Mouse (Mus musculus): Measurements from ENCODE around the gene Cox7a2l.

The Cox7a2l gene

DNA sequence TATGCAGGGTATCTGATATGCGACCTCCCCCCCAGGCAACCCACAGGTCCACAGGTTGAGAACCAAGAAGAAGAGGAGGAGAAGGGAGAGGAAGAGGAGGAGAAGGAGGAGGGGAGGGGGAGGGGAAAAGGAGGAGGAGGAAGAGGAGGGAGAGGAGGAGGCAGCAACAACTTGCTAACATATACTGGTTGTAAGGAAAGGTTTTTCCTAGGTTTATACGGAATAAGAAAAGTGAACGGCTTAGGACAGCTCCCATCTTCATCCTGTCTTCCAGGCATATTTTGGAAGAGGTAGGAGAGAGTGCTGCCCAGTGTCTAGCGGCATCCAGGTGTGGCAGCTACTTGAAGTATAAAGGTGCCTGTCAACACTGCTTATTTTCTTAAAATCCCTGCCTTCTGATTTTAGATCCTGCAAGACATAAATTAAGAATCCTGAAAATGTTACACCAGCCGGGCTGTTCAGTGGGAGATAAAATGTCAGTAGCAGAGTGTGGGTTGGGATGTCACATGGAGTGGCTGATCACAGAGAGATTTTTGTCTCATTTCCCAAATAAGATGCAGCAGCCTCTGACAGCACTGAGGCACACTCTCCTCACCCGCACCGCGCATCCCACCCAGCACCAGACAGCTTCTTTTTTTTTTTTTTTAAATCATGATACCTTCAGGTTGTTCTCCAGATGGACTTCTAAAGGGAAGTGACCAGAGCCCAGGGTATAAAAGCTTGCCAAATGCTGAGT is at the start of gene Cox7a2l:
Gene Cox7a2l (minus strand): TSS at position 51 of the 736 bp plus-strand sequence.
- DNase-seq (ENCODE audit: low read depth) = no peak

- no peak for DNase-seq (ENCODE audit: low read depth)
Observed at GRCm38 (mm10) chr17:83565506-83565905, 48.4 kb upstream of the Cox7a2l start.

DNA sequence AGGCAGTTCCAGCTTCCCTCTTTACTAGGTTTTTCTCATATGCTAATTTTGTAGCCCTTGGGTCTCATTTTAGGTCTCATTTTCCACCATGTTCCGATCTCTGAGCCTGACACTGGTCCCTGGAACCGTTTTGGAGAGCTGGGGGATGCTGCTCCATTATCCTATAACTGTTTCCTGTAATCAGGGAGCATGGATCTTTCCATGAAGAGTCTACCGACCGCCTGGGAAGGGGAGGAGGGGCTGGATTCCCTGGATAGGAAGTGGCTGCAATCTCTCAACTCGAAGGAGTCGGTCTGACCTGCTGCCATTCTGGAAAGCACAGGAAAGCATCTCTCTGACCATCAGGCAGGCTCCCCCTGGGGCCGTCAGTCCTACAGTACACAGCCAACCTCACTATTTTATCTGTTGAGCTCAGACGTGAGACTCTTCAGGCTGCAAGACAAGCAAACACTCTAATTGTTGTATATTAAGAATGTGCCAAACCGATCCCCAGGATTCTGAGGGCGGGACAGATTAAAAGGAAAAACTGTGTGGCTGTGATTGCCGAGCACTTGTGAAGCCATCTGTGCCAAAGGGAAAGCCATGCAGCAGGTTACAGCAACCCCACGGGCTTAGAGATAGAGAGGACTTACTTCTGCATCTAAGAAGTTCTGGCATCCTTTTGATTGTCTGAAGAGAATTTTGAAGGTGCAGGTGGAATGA is 47.1 kb upstream of the Cox7a2l start:
- DNase-seq (ENCODE audit: low read depth) = no peak

DNA sequence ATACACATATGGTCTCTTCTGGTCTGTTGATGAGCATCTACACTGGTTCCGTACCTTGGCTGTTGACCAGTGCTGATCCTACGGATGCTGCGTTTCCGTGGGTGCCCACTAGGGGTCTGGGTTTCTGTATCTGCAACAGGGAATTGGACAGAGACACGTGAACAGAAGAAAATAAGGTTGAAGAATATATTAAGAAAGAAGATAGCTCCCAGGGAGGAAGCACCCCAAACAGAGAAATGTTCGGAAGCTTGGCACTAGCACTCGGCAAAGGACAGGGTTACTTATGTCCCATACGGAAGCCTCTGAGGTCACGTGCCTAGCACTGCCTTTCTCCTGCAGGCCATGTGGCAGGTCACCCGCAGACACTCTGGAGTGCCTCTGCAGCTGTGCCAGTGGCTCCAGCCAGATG is 46.6 kb upstream of the Cox7a2l start:
- no peak for DNase-seq (ENCODE audit: low read depth)

DNA sequence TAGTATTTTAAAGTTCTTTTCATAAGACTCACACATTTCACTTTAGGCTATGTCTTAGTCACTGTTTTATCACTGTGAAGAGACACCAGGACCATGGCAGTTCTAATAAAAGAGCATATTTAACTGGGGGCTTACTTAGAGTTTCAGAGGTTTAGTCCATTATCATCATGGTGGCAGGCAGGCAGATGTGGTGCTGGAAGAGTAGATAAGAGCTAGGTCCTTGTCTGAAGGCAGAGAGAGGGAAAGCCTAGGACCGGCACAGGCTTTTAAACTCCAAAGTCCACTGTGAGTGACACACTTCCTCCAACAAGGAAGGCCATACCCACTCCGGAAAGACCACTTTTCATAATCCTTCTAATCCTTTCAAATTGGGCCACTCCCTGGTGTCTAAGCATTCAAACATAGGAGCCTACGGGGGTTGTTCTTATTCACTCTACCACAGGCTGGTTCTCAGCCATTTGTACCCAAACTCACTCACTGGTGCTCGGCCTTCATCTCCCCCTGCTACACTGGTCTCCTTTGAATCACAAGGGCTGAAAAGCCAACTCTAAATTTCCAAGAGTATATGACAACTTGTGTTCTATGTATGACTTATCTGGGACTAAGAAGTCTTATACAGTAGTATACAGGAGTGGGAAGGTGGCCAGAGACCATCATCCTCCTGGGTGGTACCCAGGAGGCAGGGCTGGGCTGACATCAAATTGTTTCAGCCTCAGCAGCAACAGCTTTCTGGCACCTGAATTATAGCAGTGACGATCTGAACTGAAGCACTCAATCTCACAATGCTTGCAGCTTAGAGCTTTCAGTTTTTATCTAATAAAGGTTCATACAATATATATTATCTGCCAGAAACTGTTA is 45.3 kb upstream of the Cox7a2l start:
- no peak for DNase-seq (ENCODE audit: low read depth)

DNA sequence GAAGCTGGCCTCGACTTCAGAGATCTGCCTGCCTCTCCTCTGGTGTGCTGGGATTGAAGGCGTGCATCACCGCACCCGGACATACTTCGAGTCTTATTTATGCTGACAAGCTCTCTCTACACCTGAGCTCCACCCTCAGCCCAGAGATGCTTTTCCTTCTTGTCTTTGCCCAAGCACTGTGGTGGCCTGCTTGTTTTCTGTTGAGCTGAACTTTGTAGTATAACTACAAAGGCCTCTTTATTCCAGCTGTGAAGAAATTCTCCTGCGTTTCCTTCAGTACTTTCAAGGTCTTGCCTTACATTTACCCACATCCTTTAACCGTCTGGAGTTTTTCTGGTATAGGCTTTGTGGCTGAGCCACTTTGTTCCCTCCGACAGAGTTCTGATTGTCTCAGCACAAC is 42.0 kb upstream of the Cox7a2l start:
- DNase-seq (ENCODE audit: low read depth) = no peak

GRCm38 (mm10) chr17:83555836-83556235 is 38.7 kb upstream of the Cox7a2l start:
- no peak for DNase-seq (ENCODE audit: low read depth)

- no peak for DNase-seq (ENCODE audit: low read depth)
Observed at GRCm38 (mm10) chr17:83554997-83555396, 37.9 kb upstream of the Cox7a2l start.

GRCm38 (mm10) chr17:83548501-83549233 is 31.5 kb upstream of the Cox7a2l start:
- no peak for DNase-seq (ENCODE audit: low read depth)

- DNase-seq (ENCODE audit: low read depth) = no peak
Observed at GRCm38 (mm10) chr17:83547145-83547544, 30.0 kb upstream of the Cox7a2l start.

DNA sequence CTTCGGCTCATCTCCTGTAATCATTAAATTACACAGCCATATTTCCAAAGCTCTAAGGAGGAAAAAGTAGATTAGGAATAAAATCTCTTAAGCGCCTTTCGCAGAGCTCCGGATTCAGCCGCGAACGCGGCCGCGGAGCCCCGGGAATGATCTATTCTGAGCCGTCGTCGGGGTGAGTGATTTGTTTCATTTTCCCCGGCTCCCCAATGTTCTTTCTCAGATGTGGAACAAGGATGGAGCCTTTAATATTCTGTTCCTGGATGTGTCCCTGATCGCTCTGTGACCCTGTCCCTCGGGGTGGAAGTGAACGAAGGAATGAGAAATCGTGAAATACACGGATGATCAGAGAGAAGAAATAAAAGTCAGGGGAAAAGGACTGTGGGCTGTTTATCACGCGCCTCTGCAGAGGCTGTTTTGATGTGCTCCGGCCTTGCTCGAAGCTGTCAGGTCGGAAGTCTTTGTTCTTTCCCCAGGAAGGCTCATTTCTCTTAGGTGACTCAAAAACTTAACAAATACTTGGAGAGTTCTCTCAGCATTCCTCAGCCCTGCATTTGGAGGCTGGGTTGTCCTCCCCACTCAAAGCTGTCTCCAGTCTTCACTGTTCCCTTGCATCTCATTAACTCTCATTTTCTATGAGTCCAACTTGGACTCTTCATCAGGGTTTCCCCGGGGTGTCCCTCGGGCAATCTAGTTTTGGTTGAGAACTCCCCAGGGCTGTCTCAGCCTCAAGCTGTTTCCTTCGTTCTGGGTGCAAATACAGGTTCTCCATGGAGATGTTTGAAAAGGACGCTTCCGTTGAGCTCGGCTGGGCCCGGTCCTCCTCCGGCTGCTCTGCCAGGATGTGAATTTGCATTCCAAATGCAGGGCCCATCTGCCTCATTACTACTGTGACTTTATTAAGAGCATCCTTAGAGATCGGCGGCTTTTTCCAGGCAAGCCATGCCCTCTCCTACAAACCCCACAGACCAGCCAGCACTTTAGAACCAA is 28.9 kb upstream of the Cox7a2l start:
- DNase-seq (ENCODE audit: low read depth) = no peak

GRCm38 (mm10) chr17:83545259-83545658 is 28.1 kb upstream of the Cox7a2l start:
- no peak for DNase-seq (ENCODE audit: low read depth)

- peak; percentile 65 for DNase-seq (ENCODE audit: low read depth)
Observed at GRCm38 (mm10) chr17:83542424-83542823, 25.3 kb upstream of the Cox7a2l start.

- no peak for DNase-seq (ENCODE audit: low read depth)
Observed at GRCm38 (mm10) chr17:83539262-83540037, 22.3 kb upstream of the Cox7a2l start.

- no peak for DNase-seq (ENCODE audit: low read depth)
Observed at GRCm38 (mm10) chr17:83538694-83539093, 21.6 kb upstream of the Cox7a2l start.

DNA sequence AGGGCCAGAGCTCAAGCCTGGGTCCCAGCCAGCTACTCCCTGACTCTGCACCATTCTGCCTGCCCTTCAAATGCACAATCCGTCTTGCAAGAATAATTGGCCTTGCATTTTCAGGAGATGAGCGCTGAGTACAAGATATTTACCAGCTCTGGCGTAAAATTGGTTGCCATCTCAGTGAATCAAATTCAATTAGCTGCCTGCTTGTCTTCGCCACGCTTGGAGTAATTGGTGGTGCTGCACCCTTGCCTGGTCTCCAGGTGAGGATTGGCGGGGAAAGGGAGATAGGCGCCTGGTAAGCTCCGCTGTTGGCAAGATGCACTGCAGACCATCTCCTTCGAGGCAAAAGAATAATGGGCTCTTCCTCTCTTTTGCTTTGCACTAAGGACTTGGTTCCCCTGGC is 21.0 kb upstream of the Cox7a2l start:
- no peak for DNase-seq (ENCODE audit: low read depth)

DNA sequence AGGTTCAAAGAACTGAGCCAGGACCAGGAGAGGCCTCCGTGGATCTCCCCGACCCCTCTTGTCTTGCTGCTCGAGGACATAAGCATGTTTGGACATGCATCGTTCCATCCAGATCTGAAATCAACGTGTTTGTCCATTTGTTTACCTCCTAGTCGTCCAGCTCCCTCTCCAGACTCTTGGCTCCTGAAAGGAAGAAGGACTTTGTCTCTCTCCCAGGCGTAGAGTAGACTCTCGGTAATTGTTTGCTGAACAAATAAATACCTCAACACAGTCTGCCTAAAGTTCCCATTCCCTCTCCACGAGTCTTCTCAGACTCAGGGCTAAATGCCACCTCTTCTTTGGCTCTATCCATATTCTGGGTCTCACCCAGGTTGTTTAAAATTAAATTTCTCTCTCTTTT is 16.0 kb upstream of the Cox7a2l start:
- no peak for DNase-seq (ENCODE audit: low read depth)

- DNase-seq (ENCODE audit: low read depth) = no peak
Observed at GRCm38 (mm10) chr17:83527651-83528381, 10.7 kb upstream of the Cox7a2l start.

Measured in fibroblast of lung, adult 2 months (primary cell).